Mouse (Mus musculus) stomach, embryonic 14.5 days (tissue): Measurements from ENCODE around the gene Gm16181. TPM values are rescaled to one million over a fixed set of nuclear protein-coding genes. Genes with fewer than 3 reads are reported as not detected.

Experiments used
- ATAC-seq: fragments of 200-750 bp; cut with Nextera tagmentation; 2 replicates; pipeline ENCODE4 v1.8.0; 2017; ENCODE audit warnings: low read depth, moderate TSS enrichment; ENCODE audit not compliant: insufficient number of reproducible peaks, insufficient read depth, low FRiP score
- H3K27ac ChIP-seq: fragments of 300-500 bp; sonication (generic); 2 replicates; pipeline ENCODE4 v1.5.1; 2014; ENCODE audit warnings: mild to moderate bottlenecking, low read length, moderate library complexity, mixed read lengths
- H3K27me3 ChIP-seq: fragments of 300-500 bp; sonication (generic); 2 replicates; pipeline ENCODE4 v1.6.1; 2014; ENCODE audit warnings: low read length, control low read depth, mixed read lengths; ENCODE audit not compliant: control insufficient read depth, insufficient read depth
- H3K36me3 ChIP-seq: fragments of 300-500 bp; sonication (generic); 2 replicates; pipeline ENCODE4 v1.6.1; 2014; ENCODE audit warnings: mild to moderate bottlenecking, control low read depth, low read length, moderate library complexity, mixed read lengths; ENCODE audit not compliant: control insufficient read depth, insufficient read depth
- H3K4me1 ChIP-seq: fragments of 300-500 bp; sonication (generic); 2 replicates; pipeline ENCODE4 v1.6.1; 2014; ENCODE audit warnings: low read length, control low read depth, mixed read lengths; ENCODE audit not compliant: control insufficient read depth, insufficient read depth
- H3K4me2 ChIP-seq: fragments of 300-500 bp; sonication (generic); replicated peaks from 2 replicates; pipeline ENCODE4 v1.6.1; 2014; ENCODE audit warnings: low read depth, low read length, control low read depth
- H3K4me3 ChIP-seq: fragments of 300-500 bp; sonication (generic); 2 replicates; pipeline ENCODE4 v1.5.1; 2014; ENCODE audit warnings: low read depth, low read length, control low read depth
- H3K9ac ChIP-seq: fragments of 300-500 bp; sonication (generic); replicated peaks from 2 replicates; pipeline ENCODE4 v1.6.1; 2014; ENCODE audit warnings: low read depth, mild to moderate bottlenecking, control low read depth, low read length, moderate library complexity, mixed read lengths
- H3K9me3 ChIP-seq: fragments of 300-500 bp; sonication (generic); 2 replicates; pipeline ENCODE4 v1.6.1; 2016; ENCODE audit warnings: low read depth, low read length, control low read depth; ENCODE audit not compliant: control insufficient read depth
- whole genome bisulfite sequencing: fragments of 180-500 bp; shearing (Covaris S2); extraction: QIAGEN DNeasy Blood & Tissue Kit; methylation state at CpG from one replicate; pipeline ENCODE4 v1.1.7; 2014; 5-methylcytosine and 5-hydroxymethylcytosine counted together
- polyA plus RNA-seq: library from polyadenylated mRNA; unstranded; fragments of >200 nt; fragmentation: Nextera tagmentation; extraction: Ambion mirVana; gene quantifications from 2 replicates; pipeline ENCODE4 v1.2.1, GENCODE M21; 2014

Gene Gm16181
- polyA plus RNA-seq, 1 experiment from 2014 or later: not detected

GRCm38 (mm10) chr17:35185639-35186611 lies 34.7 kb upstream of the Gm16181 start:
- Histone ChIP-seq H3K27ac (peak overlapping the region; percentile 78), H3K9ac (peak overlapping the region; percentile 30; the same call in 1 of the 2 replicates), H3K4me3 (peak overlapping the region; percentile 37), H3K27me3 (no peaks in the 10 kb centered on the region), H3K4me1 (peaks cover 6% of the 10 kb centered on the region; the same call in 1 of the 2 replicates), H3K36me3 (no peaks in the 10 kb centered on the region), H3K4me2 (peak overlapping the region; percentile 51), H3K9me3 (no peaks in the 10 kb centered on the region)
- ATAC-seq: peak; percentile 68
- 4% methylated on average over 17 of the region's 18 CpGs for WGBS

- no peaks in the 10 kb centered on the region for H3K9me3 ChIP-seq
- peaks cover 6% of the 10 kb centered on the region; the same call in 1 of the 2 replicates for H3K4me1 ChIP-seq
- H3K9ac ChIP-seq: 0 out of 2 replicates have a peak overlapping the region, but pooled peaks have one; percentile 6
- H3K27ac ChIP-seq: peak overlapping the region; percentile 78
- H3K36me3 ChIP-seq: no peaks in the 10 kb centered on the region
- WGBS: 0% methylated on average over 4 of the region's 4 CpGs
- H3K27me3 ChIP-seq: no peaks in the 10 kb centered on the region
- ATAC-seq: peak; percentile 25; the same call in 1 of the 2 replicates
- H3K4me2 ChIP-seq: peak overlapping the region; percentile 51
- peak overlapping the region; percentile 37 for H3K4me3 ChIP-seq
Measured at GRCm38 (mm10) chr17:35186681-35187080, 34.0 kb upstream of the Gm16181 start.

GRCm38 (mm10) chr17:35187345-35187744 lies 33.3 kb upstream of the Gm16181 start:
- H3K36me3 ChIP-seq: no peaks in the 10 kb centered on the region
- H3K4me3 ChIP-seq: no peak overlapping the region
- ATAC-seq: no peak
- no peaks in the 10 kb centered on the region for H3K9me3 ChIP-seq
- no peak overlapping the region for H3K4me2 ChIP-seq
- H3K27ac ChIP-seq: no peak overlapping the region
- H3K9ac ChIP-seq: no peak overlapping the region
- 70% methylated on average over 4 of the region's 4 CpGs for WGBS
- H3K4me1 ChIP-seq: peaks cover 6% of the 10 kb centered on the region; the same call in 1 of the 2 replicates
- H3K27me3 ChIP-seq: no peaks in the 10 kb centered on the region

GRCm38 (mm10) chr17:35187959-35188610 lies 32.5 kb upstream of the Gm16181 start, which contains the start of gene Lst1:
Lst1 (minus strand) TSS chr17:35188439.
- Histone ChIP-seq H3K4me3 (no peak within 1 kb of the TSS), H3K27me3 (no peaks in the 10 kb centered on the region), H3K27ac (peak within 1 kb of the TSS; percentile 21; the same call in 1 of the 2 replicates), H3K9me3 (no peaks in the 10 kb centered on the region), H3K4me1 (peaks cover 6% of the 10 kb centered on the region; the same call in 1 of the 2 replicates), H3K36me3 (no peaks in the 10 kb centered on the region), H3K4me2 (no peak within 1 kb of the TSS), H3K9ac (no peak within 1 kb of the TSS)
- 71% methylated on average over 7 of the region's 7 CpGs for WGBS
- ATAC-seq: no peak

- H3K4me1 ChIP-seq: peaks cover 8% of the 10 kb centered on the region; the same call in 1 of the 2 replicates
- no peak overlapping the region for H3K4me2 ChIP-seq
- H3K27ac ChIP-seq: no peak overlapping the region
- H3K4me3 ChIP-seq: no peak overlapping the region
- no peaks in the 10 kb centered on the region for H3K9me3 ChIP-seq
- no peaks in the 10 kb centered on the region for H3K27me3 ChIP-seq
- no peaks in the 10 kb centered on the region for H3K36me3 ChIP-seq
- 59% methylated on average over 1 of the region's 1 CpGs for WGBS
- no peak for ATAC-seq
- no peak overlapping the region for H3K9ac ChIP-seq
Measured at GRCm38 (mm10) chr17:35189186-35189585, 31.4 kb upstream of the Gm16181 start.

GRCm38 (mm10) chr17:35190096-35190495 lies 30.5 kb upstream of the Gm16181 start:
- ATAC-seq: no peak
- Histone ChIP-seq H3K36me3 (no peaks in the 10 kb centered on the region), H3K4me1 (peaks cover 15% of the 10 kb centered on the region; the same call in 1 of the 2 replicates), H3K27me3 (no peaks in the 10 kb centered on the region), H3K4me3 (no peak overlapping the region), H3K4me2 (no peak overlapping the region), H3K27ac (no peak overlapping the region), H3K9ac (no peak overlapping the region), H3K9me3 (no peaks in the 10 kb centered on the region)
- 67% methylated on average over 4 of the region's 4 CpGs for WGBS

GRCm38 (mm10) chr17:35191723-35192122 lies 28.9 kb upstream of the Gm16181 start:
- WGBS: 65% methylated on average over 2 of the region's 2 CpGs
- Histone ChIP-seq H3K9me3 (no peaks in the 10 kb centered on the region), H3K36me3 (no peaks in the 10 kb centered on the region)

GRCm38 (mm10) chr17:35192924-35193323 lies 27.7 kb upstream of the Gm16181 start:
- Histone ChIP-seq H3K36me3 (no peaks in the 10 kb centered on the region), H3K4me1 (peaks cover 14% of the 10 kb centered on the region; the same call in 1 of the 2 replicates), H3K9me3 (no peaks in the 10 kb centered on the region), H3K9ac (no peak overlapping the region), H3K27me3 (peaks cover 8% of the 10 kb centered on the region), H3K4me3 (no peak overlapping the region), H3K4me2 (no peak overlapping the region), H3K27ac (no peak overlapping the region)
- no peak for ATAC-seq
- 85% methylated on average over 5 of the region's 5 CpGs for WGBS

More at GRCm38 (mm10) chr17:35191723-35192122, 28.9 kb upstream of the Gm16181 start:
- Histone ChIP-seq H3K27me3 (peaks cover 8% of the 10 kb centered on the region), H3K4me1 (peaks cover 14% of the 10 kb centered on the region; the same call in 1 of the 2 replicates), H3K4me3 (no peak overlapping the region), H3K9ac (no peak overlapping the region), H3K27ac (no peak overlapping the region), H3K4me2 (no peak overlapping the region)
- no peak for ATAC-seq
